Mouse (Mus musculus) stomach, embryonic 16.5 days (tissue): ENCODE measurements around the gene Akirin1. TPM values are rescaled to one million over a fixed set of nuclear protein-coding genes. Genes with fewer than 3 reads are reported as not detected.
A peak's percentile ranks its signal among the peaks of the same experiment; 100 is the strongest.

Experiments
- ATAC-seq: fragments of 200-750 bp; cut with Nextera tagmentation; 2 replicates; pipeline ENCODE4 v1.8.0; 2017; ENCODE audit warnings: moderate number of reproducible peaks, moderate TSS enrichment; ENCODE audit not compliant: insufficient read depth, low FRiP score
- H3K27ac ChIP-seq: fragments of 300-500 bp; sonication (generic); 2 replicates; pipeline ENCODE4 v1.5.1; 2014; ENCODE audit warnings: low read length
- H3K27me3 ChIP-seq: fragments of 300-500 bp; sonication (generic); 2 replicates; pipeline ENCODE4 v1.6.1; 2014; ENCODE audit warnings: low read length, control low read depth, mixed read lengths; ENCODE audit not compliant: control insufficient read depth, insufficient read depth
- H3K36me3 ChIP-seq: fragments of 300-500 bp; sonication (generic); 2 replicates; pipeline ENCODE4 v1.6.1; 2014; ENCODE audit warnings: low read length; ENCODE audit not compliant: control insufficient read depth, insufficient read depth
- H3K4me1 ChIP-seq: fragments of 300-500 bp; sonication (generic); 2 replicates; pipeline ENCODE4 v1.6.1; 2014; ENCODE audit warnings: low read length, control low read depth, mixed read lengths; ENCODE audit not compliant: control insufficient read depth, insufficient read depth
- H3K4me2 ChIP-seq: fragments of 300-500 bp; sonication (generic); 2 replicates; pipeline ENCODE4 v1.6.1; 2014; ENCODE audit warnings: low read depth, low read length, mixed read lengths
- H3K4me3 ChIP-seq: fragments of 300-500 bp; sonication (generic); replicated peaks from 2 replicates; pipeline ENCODE4 v1.5.1; 2014; ENCODE audit warnings: mild to moderate bottlenecking, low read length
- H3K9ac ChIP-seq: fragments of 300-500 bp; sonication (generic); 2 replicates; pipeline ENCODE4 v1.6.1; 2014; ENCODE audit warnings: low read length
- H3K9me3 ChIP-seq: fragments of 300-500 bp; sonication (generic); replicated peaks from 2 replicates; pipeline ENCODE4 v1.6.1; 2016; ENCODE audit warnings: low read length, control low read depth; ENCODE audit not compliant: control insufficient read depth
- WGBS: fragments of 180-500 bp; shearing (Covaris S2); extraction: QIAGEN DNeasy Blood & Tissue Kit; methylation state at CpG from one replicate; pipeline ENCODE4 v1.1.7; 2014; 5-methylcytosine and 5-hydroxymethylcytosine counted together
- polyA plus RNA-seq: library from polyadenylated mRNA; unstranded; fragments of >200 nt; fragmentation: Nextera tagmentation; extraction: Ambion mirVana; gene quantifications from 2 replicates; pipeline ENCODE4 v1.2.1, GENCODE M21; 2015

Akirin1 gene
- polyA plus RNA-seq, 1 experiment from 2014 or later, result 37.2 TPM

- H3K4me1 ChIP-seq, result no peaks in the 10 kb centered on the region
- no peaks in the 10 kb centered on the region for H3K27me3 ChIP-seq
- H3K27ac ChIP-seq, result no peak overlapping the region
- H3K4me3 ChIP-seq, result no peak overlapping the region
- ATAC-seq, result no peak
- WGBS, result 84% methylated on average over 3 of the region's 3 CpGs
- H3K4me2 ChIP-seq, result no peak overlapping the region
- no peaks in the 10 kb centered on the region for H3K36me3 ChIP-seq
- H3K9ac ChIP-seq, result no peak overlapping the region
- H3K9me3 ChIP-seq, result no peaks in the 10 kb centered on the region
These were observed 58.1 kb downstream of the Akirin1 start for GRCm38 (mm10) chr4:123692071-123692470.

- Histone ChIP-seq H3K4me2 (no peak overlapping the region), H3K36me3 (no peaks in the 10 kb centered on the region), H3K9ac (no peak overlapping the region), H3K27me3 (peaks cover 8% of the 10 kb centered on the region; the same call in 1 of the 2 replicates), H3K4me1 (peaks cover 5% of the 10 kb centered on the region; the same call in 1 of the 2 replicates), H3K27ac (no peak overlapping the region), H3K9me3 (no peaks in the 10 kb centered on the region), H3K4me3 (no peak overlapping the region)
- no peak for ATAC-seq
- 83% methylated on average over 10 of the region's 10 CpGs for WGBS
These were observed 59.8 kb downstream of the Akirin1 start for GRCm38 (mm10) chr4:123690311-123690710.

GRCm38 (mm10) chr4:123687025-123687781 lies 62.9 kb downstream of the Akirin1 start:
- 0% methylated on average over 62 of the region's 89 CpGs for WGBS
- Histone ChIP-seq H3K9me3 (no peaks in the 10 kb centered on the region), H3K4me2 (peak overlapping the region; percentile 97)

GRCm38 (mm10) chr4:123686368-123687024 lies 63.6 kb downstream of the Akirin1 start:
- Histone ChIP-seq H3K36me3 (no peaks in the 10 kb centered on the region), H3K4me3 (peak overlapping the region; percentile 81), H3K27me3 (peaks cover 12% of the 10 kb centered on the region; the same call in 1 of the 2 replicates), H3K9ac (peak overlapping the region; percentile 85), H3K27ac (no peak overlapping the region), H3K9me3 (no peaks in the 10 kb centered on the region), H3K4me2 (peak overlapping the region; percentile 97), H3K4me1 (peaks cover 5% of the 10 kb centered on the region; the same call in 1 of the 2 replicates)
- under 1% methylated on average over 56 of the region's 56 CpGs for WGBS
- peak; percentile 29; the same call in 1 of the 2 replicates for ATAC-seq

More at GRCm38 (mm10) chr4:123687025-123687781, 62.9 kb downstream of the Akirin1 start:
- peak; percentile 74; the same call in 1 of the 2 replicates for ATAC-seq
- Histone ChIP-seq H3K4me3 (peak overlapping the region; percentile 81), H3K27me3 (peaks cover 12% of the 10 kb centered on the region; the same call in 1 of the 2 replicates), H3K36me3 (no peaks in the 10 kb centered on the region), H3K4me1 (peaks cover 5% of the 10 kb centered on the region; the same call in 1 of the 2 replicates), H3K9ac (peak overlapping the region; percentile 85), H3K27ac (0 out of 2 replicates have a peak overlapping the region, but pooled peaks have one; percentile 17)

- H3K27ac ChIP-seq, result no peak overlapping the region
- WGBS, result 65% methylated on average over 8 of the region's 8 CpGs
- H3K4me3 ChIP-seq, result peak overlapping the region; percentile 81; the same call in 1 of the 2 replicates
- H3K36me3 ChIP-seq, result no peaks in the 10 kb centered on the region
- H3K27me3 ChIP-seq, result peaks cover 12% of the 10 kb centered on the region; the same call in 1 of the 2 replicates
- no peak overlapping the region for H3K9ac ChIP-seq
- peak overlapping the region; percentile 97 for H3K4me2 ChIP-seq
- peaks cover 13% of the 10 kb centered on the region for H3K4me1 ChIP-seq
- ATAC-seq, result no peak
- H3K9me3 ChIP-seq, result no peaks in the 10 kb centered on the region
These were observed 64.5 kb downstream of the Akirin1 start for GRCm38 (mm10) chr4:123685506-123686242.

- Histone ChIP-seq H3K27me3 (peaks cover 12% of the 10 kb centered on the region; the same call in 1 of the 2 replicates), H3K9ac (no peak overlapping the region), H3K27ac (no peak overlapping the region), H3K36me3 (no peaks in the 10 kb centered on the region), H3K4me3 (no peak overlapping the region), H3K4me1 (peaks cover 14% of the 10 kb centered on the region), H3K9me3 (no peaks in the 10 kb centered on the region), H3K4me2 (no peak overlapping the region)
- WGBS, result 77% methylated on average over 7 of the region's 7 CpGs
- no peak for ATAC-seq
These were observed 65.1 kb downstream of the Akirin1 start for GRCm38 (mm10) chr4:123685046-123685445.

Other genes starting within 250 kb of the Akirin1 start
- gene Macf1, start 66.0 kb downstream of the Akirin1 start, polyA plus RNA-seq, result 34.1 and 35.3 TPM in 2 replicates
- gene Ndufs5, start 32.1 kb downstream of the Akirin1 start, polyA plus RNA-seq, result 288 and 291 TPM in 2 replicates
- 9.7 and 10.6 TPM in 2 replicates for gene Rhbdl2, start 37.5 kb upstream of the Akirin1 start, polyA plus RNA-seq
- gene 4933427I04Rik, start 109.3 kb upstream of the Akirin1 start, polyA plus RNA-seq, result 0.05 and 0.10 TPM in 2 replicates
- 77.0 and 88.2 TPM in 2 replicates for gene Mycbp, start 154.5 kb upstream of the Akirin1 start, polyA plus RNA-seq
- gene Rragc, start 167.1 kb upstream of the Akirin1 start, polyA plus RNA-seq, result 43.4 and 45.7 TPM in 2 replicates
- not detected in 2 replicates for gene 4930535I16Rik, start 167.7 kb upstream of the Akirin1 start, polyA plus RNA-seq